Mouse (Mus musculus) small intestine, adult 2 months (tissue): ENCODE measurements at regions not wholly inside any gene's neighbourhood (a gene's known extent, or its start where the extent isn't known, plus 50 kb on each side); places are given as distances from the start of the nearest gene placed in this dataset.

Experiments
- CTCF ChIP-seq: fragments of 200-500 bp; IDR thresholded peaks from 2 replicates; pipeline ENCODE4 v1.5.1; 2012; ENCODE audit warnings: low read depth, mild to moderate bottlenecking, control low read depth, inconsistent platforms, low read length, moderate library complexity, mixed read lengths; ENCODE audit not compliant: insufficient replicate concordance, insufficient read length; ENCODE audit errors: extremely low read depth
- POLR2A ChIP-seq: fragments of 200-500 bp; IDR thresholded peaks from 2 replicates; pipeline ENCODE4 v1.6.1; 2012; ENCODE audit warnings: low read depth, mild to moderate bottlenecking, control low read depth, inconsistent platforms, low read length, moderate library complexity

DNA sequence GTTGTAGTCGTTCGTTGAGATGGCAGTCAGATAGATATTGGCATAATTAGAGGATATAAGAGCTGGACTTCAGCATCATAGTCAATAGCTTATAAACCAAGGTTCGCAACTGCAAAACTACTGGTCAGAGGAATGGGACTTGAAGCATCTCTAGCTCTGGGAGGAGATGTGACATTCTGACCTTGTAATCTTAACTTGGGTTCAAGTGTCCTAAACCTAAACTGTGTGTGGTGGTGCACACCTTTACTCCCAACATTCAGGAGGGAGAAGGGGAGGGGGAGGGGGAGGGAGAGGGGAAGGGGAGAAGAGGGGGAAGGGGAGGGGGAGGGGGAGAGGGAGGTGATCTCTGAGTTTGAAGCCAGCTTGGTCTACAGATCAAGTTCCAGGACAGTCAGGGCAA, 89.1 kb upstream of the Gnai1 start:
- TF ChIP-seq POLR2A (no peak), CTCF (no peak)
